Mouse (Mus musculus) brown adipose tissue, adult 24 weeks (tissue): ENCODE results near the gene Acsf3. TPM values are rescaled to one million over a fixed set of nuclear protein-coding genes. Genes with fewer than 3 reads are reported as not detected.

ENCODE experiments used
- polyA plus RNA-seq: library from polyadenylated mRNA; stranded (reverse); fragments of >200 nt; gene quantifications from 2 replicates; pipeline ENCODE4 v1.2.4, GENCODE M21; 2012; ENCODE audit not compliant: missing spikeins, insufficient read depth, insufficient read length

Acsf3 gene
- polyA plus RNA-seq, 1 experiment, result 102 TPM

Other genes starting within 250 kb of the Acsf3 start
- gene Piezo1, start 224.2 kb upstream of the Acsf3 start, polyA plus RNA-seq, result 14.7 and 20.4 TPM in 2 replicates
- gene Cdt1, start 207.5 kb upstream of the Acsf3 start, polyA plus RNA-seq, result 0.48 and 0.58 TPM in 2 replicates
- gene Aprt, start 198.6 kb upstream of the Acsf3 start, polyA plus RNA-seq, result 17.3 and 19.4 TPM in 2 replicates
- gene Galns, start 164.0 kb upstream of the Acsf3 start, polyA plus RNA-seq, result 1.9 and 2.7 TPM in 2 replicates
- gene Trappc2l, start 163.8 kb upstream of the Acsf3 start, polyA plus RNA-seq, result 81.0 and 89.0 TPM in 2 replicates
- not detected in 2 replicates for gene Pabpn1l, start 152.7 kb upstream of the Acsf3 start, polyA plus RNA-seq
- gene Cbfa2t3, start 76.4 kb upstream of the Acsf3 start, polyA plus RNA-seq, result 10.1 and 22.7 TPM in 2 replicates
- 0.32 TPM in 1 of 2 replicates, not detected in the other for gene Cdh15, start 72.5 kb downstream of the Acsf3 start, polyA plus RNA-seq